Mouse (Mus musculus): ENCODE results near the gene Calr3.

DNA sequence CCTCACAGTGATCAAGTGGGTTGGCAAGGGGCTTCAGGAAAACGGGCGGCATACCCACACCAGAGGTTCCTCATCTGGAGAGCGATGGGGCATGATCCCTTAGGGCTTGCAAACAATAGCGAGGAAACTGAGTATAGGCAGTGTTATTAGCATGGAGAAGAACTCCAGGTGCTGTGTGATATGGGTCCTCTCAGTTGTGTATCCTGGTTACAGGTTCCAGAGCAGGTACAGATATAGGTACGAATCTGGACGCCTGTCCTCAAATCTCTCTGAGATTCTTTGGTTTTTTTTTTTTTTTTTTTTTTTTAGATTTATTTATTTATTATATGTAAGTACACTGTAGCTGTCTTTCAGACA, 302 bp upstream of the Calr3 start:
- TF ChIP-seq POLR2A (IDR thresholded peaks at IDR 0.05; ENCODE audit: control insufficient read depth, extremely low read depth, insufficient read depth, low read length, poor library complexity) (no peak), CTCF (IDR thresholded peaks at IDR 0.05; ENCODE audit: borderline replicate concordance, control insufficient read depth, extremely low read depth, insufficient read depth, low read length, poor library complexity) (no peak)

Measured in thymus, adult 2 months (tissue).